Mouse (Mus musculus) liver, embryonic 16.5 days (tissue): ENCODE data around the gene E2f6. TPM values are rescaled to one million over a fixed set of nuclear protein-coding genes. Genes with fewer than 3 reads are reported as not detected.

Source experiments
- ATAC-seq: fragments of 200-750 bp; cut with Nextera tagmentation; 2 replicates; pipeline ENCODE4 v1.8.0; 2017; ENCODE audit warnings: low read depth, mild to moderate bottlenecking, moderate number of reproducible peaks, moderate library complexity
- H3K27ac ChIP-seq: fragments of 300-500 bp; sonication (generic); 2 replicates; pipeline ENCODE4 v1.5.1; 2014; ENCODE audit warnings: mild to moderate bottlenecking, low read length
- H3K27me3 ChIP-seq: fragments of 300-500 bp; sonication (generic); 2 replicates; pipeline ENCODE4 v1.6.1; 2014; ENCODE audit warnings: low read depth, low read length, mixed read lengths; ENCODE audit not compliant: control insufficient read depth, insufficient read depth
- H3K36me3 ChIP-seq: fragments of 300-500 bp; sonication (generic); 2 replicates; pipeline ENCODE4 v1.6.1; 2014; ENCODE audit warnings: mild to moderate bottlenecking; ENCODE audit not compliant: control insufficient read depth, insufficient read depth
- H3K4me1 ChIP-seq: fragments of 300-500 bp; sonication (generic); 2 replicates; pipeline ENCODE4 v1.6.1; 2014; ENCODE audit warnings: low read depth, low read length, mixed read lengths; ENCODE audit not compliant: control insufficient read depth
- H3K4me2 ChIP-seq: fragments of 300-500 bp; sonication (generic); 2 replicates; pipeline ENCODE4 v1.6.1; 2014; ENCODE audit warnings: low read depth, low read length, mixed read lengths
- H3K4me3 ChIP-seq: fragments of 300-500 bp; sonication (generic); 2 replicates; pipeline ENCODE4 v1.5.1; 2014; ENCODE audit warnings: low read depth, mild to moderate bottlenecking, low read length
- H3K9ac ChIP-seq: fragments of 300-500 bp; sonication (generic); 2 replicates; pipeline ENCODE4 v1.6.1; 2014; ENCODE audit warnings: low read depth, low read length
- H3K9me3 ChIP-seq: fragments of 300-500 bp; sonication (generic); replicated peaks from 2 replicates; pipeline ENCODE4 v1.6.1; 2016; ENCODE audit warnings: low read length; ENCODE audit not compliant: control insufficient read depth
- WGBS: fragments of 180-500 bp; shearing (Covaris S2); extraction: QIAGEN DNeasy Blood & Tissue Kit; methylation state at CpG from one replicate; pipeline ENCODE4 v1.1.7; 2014; ENCODE audit not compliant: insufficient replicate concordance; 5-methylcytosine and 5-hydroxymethylcytosine counted together
- polyA plus RNA-seq: library from polyadenylated mRNA; unstranded; fragments of >200 nt; fragmentation: Nextera tagmentation; extraction: Ambion mirVana; gene quantifications from 2 replicates; pipeline ENCODE4 v1.2.1, GENCODE M21; 2015

E2f6 gene
- polyA plus RNA-seq, 1 experiment from 2014 or later: 13.8 TPM

- no peaks in the 10 kb centered on the region for H3K27me3 ChIP-seq
- no peak for ATAC-seq
- WGBS: 44% methylated on average over 3 of the region's 3 CpGs
- no peak overlapping the region for H3K4me3 ChIP-seq
- H3K4me1 ChIP-seq: no peaks in the 10 kb centered on the region
- H3K27ac ChIP-seq: no peak overlapping the region
- no peaks in the 10 kb centered on the region for H3K9me3 ChIP-seq
- no peak overlapping the region for H3K9ac ChIP-seq
- H3K4me2 ChIP-seq: no peak overlapping the region
- no peaks in the 10 kb centered on the region for H3K36me3 ChIP-seq
These were observed 35.4 kb upstream of the E2f6 start for GRCm38 (mm10) chr12:16775351-16775750.

GRCm38 (mm10) chr12:16778523-16778922 is 32.2 kb upstream of the E2f6 start:
- 58% methylated on average over 5 of the region's 5 CpGs for WGBS
- Histone ChIP-seq H3K36me3 (no peaks in the 10 kb centered on the region), H3K9me3 (no peaks in the 10 kb centered on the region), H3K4me2 (no peak overlapping the region), H3K9ac (no peak overlapping the region), H3K4me1 (no peaks in the 10 kb centered on the region; the same call in 1 of the 2 replicates), H3K4me3 (no peak overlapping the region), H3K27me3 (no peaks in the 10 kb centered on the region), H3K27ac (no peak overlapping the region)
- no peak for ATAC-seq

- no peaks in the 10 kb centered on the region for H3K36me3 ChIP-seq
- WGBS: 49% methylated on average over 2 of the region's 2 CpGs
- H3K9ac ChIP-seq: no peak overlapping the region
- no peaks in the 10 kb centered on the region for H3K9me3 ChIP-seq
- H3K4me3 ChIP-seq: no peak overlapping the region
- no peak overlapping the region for H3K4me2 ChIP-seq
- no peak overlapping the region for H3K27ac ChIP-seq
- ATAC-seq: no peak
- H3K27me3 ChIP-seq: no peaks in the 10 kb centered on the region
- no peaks in the 10 kb centered on the region; the same call in 1 of the 2 replicates for H3K4me1 ChIP-seq
These were observed 31.6 kb upstream of the E2f6 start for GRCm38 (mm10) chr12:16779165-16779564.

GRCm38 (mm10) chr12:16780320-16780719 is 30.4 kb upstream of the E2f6 start:
- Histone ChIP-seq H3K9me3 (no peaks in the 10 kb centered on the region), H3K4me2 (no peak overlapping the region), H3K36me3 (no peaks in the 10 kb centered on the region), H3K27me3 (no peaks in the 10 kb centered on the region), H3K9ac (no peak overlapping the region), H3K4me1 (no peaks in the 10 kb centered on the region; the same call in 1 of the 2 replicates), H3K4me3 (no peak overlapping the region), H3K27ac (no peak overlapping the region)
- ATAC-seq: no peak
- 68% methylated on average over 3 of the region's 3 CpGs for WGBS

- Histone ChIP-seq H3K9me3 (no peaks in the 10 kb centered on the region), H3K27me3 (no peaks in the 10 kb centered on the region), H3K27ac (no peak overlapping the region), H3K4me2 (no peak overlapping the region), H3K9ac (no peak overlapping the region), H3K36me3 (no peaks in the 10 kb centered on the region), H3K4me1 (no peaks in the 10 kb centered on the region; the same call in 1 of the 2 replicates), H3K4me3 (no peak overlapping the region)
- ATAC-seq: peak; percentile 27; the same call in 1 of the 2 replicates
- WGBS: 60% methylated on average over 14 of the region's 14 CpGs
These were observed 29.6 kb upstream of the E2f6 start for GRCm38 (mm10) chr12:16781034-16781746.

GRCm38 (mm10) chr12:16788600-16788999 is 22.2 kb upstream of the E2f6 start:
- Histone ChIP-seq H3K4me1 (no peaks in the 10 kb centered on the region; the same call in 1 of the 2 replicates), H3K4me2 (no peak overlapping the region), H3K9me3 (no peaks in the 10 kb centered on the region), H3K4me3 (no peak overlapping the region), H3K27me3 (no peaks in the 10 kb centered on the region), H3K36me3 (no peaks in the 10 kb centered on the region), H3K9ac (no peak overlapping the region), H3K27ac (no peak overlapping the region)
- WGBS: 54% methylated on average over 2 of the region's 2 CpGs
- ATAC-seq: no peak

- H3K4me3 ChIP-seq: no peak overlapping the region
- H3K4me2 ChIP-seq: no peak overlapping the region
- H3K9ac ChIP-seq: no peak overlapping the region
- no peak for ATAC-seq
- H3K27ac ChIP-seq: no peak overlapping the region
- no peaks in the 10 kb centered on the region for H3K36me3 ChIP-seq
- H3K4me1 ChIP-seq: no peaks in the 10 kb centered on the region; the same call in 1 of the 2 replicates
- no peaks in the 10 kb centered on the region for H3K9me3 ChIP-seq
- 48% methylated on average over 1 of the region's 1 CpGs for WGBS
- no peaks in the 10 kb centered on the region for H3K27me3 ChIP-seq
These were observed 21.6 kb upstream of the E2f6 start for GRCm38 (mm10) chr12:16789199-16789598.

GRCm38 (mm10) chr12:16789756-16790155 is 21.0 kb upstream of the E2f6 start:
- no peak overlapping the region for H3K4me3 ChIP-seq
- H3K27ac ChIP-seq: no peak overlapping the region
- no peaks in the 10 kb centered on the region; the same call in 1 of the 2 replicates for H3K4me1 ChIP-seq
- no peaks in the 10 kb centered on the region for H3K36me3 ChIP-seq
- no peak overlapping the region for H3K4me2 ChIP-seq
- H3K27me3 ChIP-seq: no peaks in the 10 kb centered on the region
- no peak overlapping the region for H3K9ac ChIP-seq
- H3K9me3 ChIP-seq: no peaks in the 10 kb centered on the region
- ATAC-seq: no peak
- 30% methylated on average over 4 of the region's 4 CpGs for WGBS

- Histone ChIP-seq H3K27ac (no peak overlapping the region), H3K4me2 (no peak overlapping the region), H3K27me3 (no peaks in the 10 kb centered on the region), H3K4me3 (no peak overlapping the region), H3K36me3 (no peaks in the 10 kb centered on the region), H3K4me1 (no peaks in the 10 kb centered on the region; the same call in 1 of the 2 replicates), H3K9me3 (no peaks in the 10 kb centered on the region), H3K9ac (no peak overlapping the region)
- ATAC-seq: no peak
- 46% methylated on average over 4 of the region's 4 CpGs for WGBS
These were observed 20.3 kb upstream of the E2f6 start for GRCm38 (mm10) chr12:16790456-16790855.
